Mouse (Mus musculus): ENCODE results near the gene Lilra6. TPM values are rescaled to one million over a fixed set of nuclear protein-coding genes. Genes with fewer than 3 reads are reported as not detected.
"Not testable (repeated sequence)": the region's sequence is repeated elsewhere in the genome, so short reads cannot be mapped to it uniquely, and the experiment has no call there.

The Lilra6 gene
- total and polyA plus RNA-seq, 2 experiments, result 0.09 to 0.20 TPM

DNA sequence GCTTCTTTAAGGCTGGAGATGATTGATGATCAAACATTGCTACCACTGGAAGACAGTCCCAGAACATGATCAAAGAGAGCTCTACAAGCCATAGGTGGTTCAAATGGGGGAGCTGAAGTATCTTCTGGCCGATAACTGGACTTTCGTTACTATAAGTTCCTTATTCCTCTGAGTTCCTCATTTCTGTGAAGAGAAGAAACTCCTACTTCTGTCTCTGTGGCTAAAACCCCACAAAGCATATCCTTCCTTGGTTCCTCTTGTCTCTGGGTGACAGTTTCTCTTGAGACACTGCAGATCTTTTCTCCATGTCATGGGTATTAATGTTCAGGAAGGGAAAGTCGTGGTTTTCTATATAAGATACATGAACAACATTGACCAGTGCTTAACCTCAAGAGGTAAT, 25.6 kb upstream of the Lilra6 start:
- Histone ChIP-seq H3K27me3 (ENCODE audit: control insufficient read depth, insufficient read depth, low read length) (no peaks in the 10 kb centered on the region), H3K4me3 (ENCODE audit: insufficient read depth, low read depth, low read length) (no peak overlapping the region), H3K27ac (replicated peaks; ENCODE audit: insufficient read depth, low read depth, low read length) (no peak overlapping the region), H3K4me1 (ENCODE audit: control insufficient read depth, insufficient read depth, low read length) (no peaks in the 10 kb centered on the region), H3K9ac (ENCODE audit: low read depth, low read length) (no peak overlapping the region), H3K36me3 (ENCODE audit: control insufficient read depth, insufficient read depth, low read length) (no peaks in the 10 kb centered on the region), H3K79me2 (ENCODE audit: control insufficient read depth, insufficient read depth, low read length) (no peaks in the 10 kb centered on the region)
- TF ChIP-seq CTCF (IDR thresholded peaks at IDR 0.05; ENCODE audit: low read depth, low read length), result no peak
- no peak for TF ChIP-seq POLR2A (IDR thresholded peaks at IDR 0.05; ENCODE audit: extremely low read depth, insufficient read depth, low read length)
- peak; percentile 35 for DNase-seq (ENCODE audit: extremely low read depth, low read depth, low spot score)
- 62% methylated on average over 3 of the region's 3 CpGs for WGBS

- no peak for DNase-seq (ENCODE audit: extremely low read depth, low read depth, low spot score)
- no peak for TF ChIP-seq CTCF (IDR thresholded peaks at IDR 0.05; ENCODE audit: low read depth, low read length)
- no peak for TF ChIP-seq POLR2A (IDR thresholded peaks at IDR 0.05; ENCODE audit: extremely low read depth, insufficient read depth, low read length)
- no peaks in the 10 kb centered on the region for H3K79me2 ChIP-seq (ENCODE audit: control insufficient read depth, insufficient read depth, low read length)
- H3K27me3 ChIP-seq (ENCODE audit: control insufficient read depth, insufficient read depth, low read length), result no peaks in the 10 kb centered on the region
- no peak overlapping the region for H3K27ac ChIP-seq (replicated peaks; ENCODE audit: insufficient read depth, low read depth, low read length)
- H3K36me3 ChIP-seq (ENCODE audit: control insufficient read depth, insufficient read depth, low read length), result no peaks in the 10 kb centered on the region
- H3K4me3 ChIP-seq (ENCODE audit: insufficient read depth, low read depth, low read length), result no peak overlapping the region
- 44% methylated on average over 1 of the region's 1 CpGs for WGBS
- no peak overlapping the region for H3K9ac ChIP-seq (ENCODE audit: low read depth, low read length)
- no peaks in the 10 kb centered on the region for H3K4me1 ChIP-seq (ENCODE audit: control insufficient read depth, insufficient read depth, low read length)
Measured at GRCm38 (mm10) chr7:3939866-3940525, 24.7 kb upstream of the Lilra6 start.

DNA sequence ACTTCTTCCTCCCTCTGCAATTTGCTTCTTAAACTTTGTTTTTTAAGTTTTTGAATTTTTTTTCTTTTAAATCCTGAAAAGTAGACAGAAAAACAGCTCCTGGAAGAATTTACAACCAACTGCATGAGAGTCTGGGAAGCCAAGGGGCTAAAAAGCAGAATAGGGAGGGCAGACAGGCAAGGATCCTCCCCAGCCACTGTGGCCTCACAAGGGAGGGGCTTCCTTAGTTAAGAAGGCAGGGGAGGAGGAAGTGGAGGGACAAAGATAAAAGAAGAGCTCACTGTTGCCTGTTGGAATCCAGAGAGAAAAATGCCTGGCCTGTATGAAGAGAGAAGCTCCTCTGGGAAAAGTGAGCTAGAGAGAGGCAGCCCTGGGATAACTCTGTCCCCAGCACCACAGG, 20.2 kb upstream of the Lilra6 start:
- not testable (repeated sequence) for H3K27ac ChIP-seq (replicated peaks; ENCODE audit: insufficient read depth, low read depth, low read length); H3K36me3 ChIP-seq (ENCODE audit: control insufficient read depth, insufficient read depth, low read length); H3K4me1 ChIP-seq (ENCODE audit: control insufficient read depth, insufficient read depth, low read length); DNase-seq (ENCODE audit: extremely low read depth, low read depth, low spot score); H3K4me3 ChIP-seq (ENCODE audit: insufficient read depth, low read depth, low read length); H3K9ac ChIP-seq (ENCODE audit: low read depth, low read length); H3K79me2 ChIP-seq (ENCODE audit: control insufficient read depth, insufficient read depth, low read length); H3K27me3 ChIP-seq (ENCODE audit: control insufficient read depth, insufficient read depth, low read length)

- Histone ChIP-seq H3K36me3 (ENCODE audit: control insufficient read depth, insufficient read depth, low read length) (no peaks in the 10 kb centered on the region), H3K27me3 (ENCODE audit: control insufficient read depth, insufficient read depth, low read length) (no peaks in the 10 kb centered on the region), H3K9ac (ENCODE audit: low read depth, low read length) (no peak overlapping the region), H3K27ac (replicated peaks; ENCODE audit: insufficient read depth, low read depth, low read length) (no peak overlapping the region), H3K4me3 (ENCODE audit: insufficient read depth, low read depth, low read length) (no peak overlapping the region), H3K4me1 (ENCODE audit: control insufficient read depth, insufficient read depth, low read length) (no peaks in the 10 kb centered on the region), H3K79me2 (ENCODE audit: control insufficient read depth, insufficient read depth, low read length) (no peaks in the 10 kb centered on the region)
- 18% methylated on average over 1 of the region's 1 CpGs for WGBS
- TF ChIP-seq POLR2A (IDR thresholded peaks at IDR 0.05; ENCODE audit: extremely low read depth, insufficient read depth, low read length) (no peak), CTCF (IDR thresholded peaks at IDR 0.05; ENCODE audit: low read depth, low read length) (no peak)
- DNase-seq (ENCODE audit: extremely low read depth, low read depth, low spot score), result peak; percentile 5
Measured at GRCm38 (mm10) chr7:3903704-3904103, 11.6 kb downstream of the Lilra6 start.

- DNase-seq (ENCODE audit: extremely low read depth, low read depth, low spot score), result peak; percentile 21
- not testable (repeated sequence) for H3K4me1 ChIP-seq (ENCODE audit: control insufficient read depth, insufficient read depth, low read length); H3K36me3 ChIP-seq (ENCODE audit: control insufficient read depth, insufficient read depth, low read length); H3K79me2 ChIP-seq (ENCODE audit: control insufficient read depth, insufficient read depth, low read length); H3K4me3 ChIP-seq (ENCODE audit: insufficient read depth, low read depth, low read length); H3K27me3 ChIP-seq (ENCODE audit: control insufficient read depth, insufficient read depth, low read length); H3K27ac ChIP-seq (replicated peaks; ENCODE audit: insufficient read depth, low read depth, low read length); H3K9ac ChIP-seq (ENCODE audit: low read depth, low read length)
- WGBS, result 64% methylated on average over 3 of the region's 3 CpGs
Measured at GRCm38 (mm10) chr7:3898036-3898590, 17.2 kb downstream of the Lilra6 start, which contains the start of gene Gm14548. Gm14548 (minus strand) TSS chr7:3898120.

GRCm38 (mm10) chr7:3875032-3875431, 40.3 kb downstream of the Lilra6 start:
- H3K4me1 ChIP-seq (ENCODE audit: control insufficient read depth, insufficient read depth, low read length); H3K36me3 ChIP-seq (ENCODE audit: control insufficient read depth, insufficient read depth, low read length); H3K4me3 ChIP-seq (ENCODE audit: insufficient read depth, low read depth, low read length); H3K27me3 ChIP-seq (ENCODE audit: control insufficient read depth, insufficient read depth, low read length); DNase-seq (ENCODE audit: extremely low read depth, low read depth, low spot score); H3K79me2 ChIP-seq (ENCODE audit: control insufficient read depth, insufficient read depth, low read length); H3K27ac ChIP-seq (replicated peaks; ENCODE audit: insufficient read depth, low read depth, low read length); H3K9ac ChIP-seq (ENCODE audit: low read depth, low read length): not testable (repeated sequence)
- no CpG with 5 or more reads among the region's 1 CpGs for WGBS

Other genes starting within 250 kb of the Lilra6 start
- 4.0 and 5.3 TPM in 2 replicates for gene Leng1, start 249.7 kb downstream of the Lilra6 start, total RNA-seq (2014; rRNA removed)
- 3.1 and 3.6 TPM in 2 replicates for gene Leng1, start 249.7 kb downstream of the Lilra6 start, polyA plus RNA-seq (2012; rRNA removed)
- 1.8 and 2.6 TPM in 2 replicates for gene Tmc4, start 237.9 kb downstream of the Lilra6 start, total RNA-seq (2014; rRNA removed)
- gene Tmc4, start 237.9 kb downstream of the Lilra6 start, polyA plus RNA-seq (2012; rRNA removed), result 3.9 and 8.2 TPM in 2 replicates
- gene Tsen34, start 222.6 kb downstream of the Lilra6 start, total RNA-seq (2014; rRNA removed), result 33.7 and 37.3 TPM in 2 replicates
- gene Tsen34, start 222.6 kb downstream of the Lilra6 start, polyA plus RNA-seq (2012; rRNA removed), result 52.7 and 53.6 TPM in 2 replicates
- 15.9 and 21.5 TPM in 2 replicates for gene Mboat7, start 222.0 kb downstream of the Lilra6 start, total RNA-seq (2014; rRNA removed)
- gene Mboat7, start 222.0 kb downstream of the Lilra6 start, polyA plus RNA-seq (2012; rRNA removed), result 49.3 and 58.3 TPM in 2 replicates
- gene Rps9, start 211.5 kb downstream of the Lilra6 start, total RNA-seq (2014; rRNA removed), result 1,244 TPM in 2 replicates
- 433 and 505 TPM in 2 replicates for gene Rps9, start 211.5 kb downstream of the Lilra6 start, polyA plus RNA-seq (2012; rRNA removed)
- gene Pirb, start 195.1 kb downstream of the Lilra6 start, total RNA-seq (2014; rRNA removed), result 2.4 and 4.1 TPM in 2 replicates
- gene Pirb, start 195.1 kb downstream of the Lilra6 start, polyA plus RNA-seq (2012; rRNA removed), result 1.6 and 5.1 TPM in 2 replicates
- gene Gm15448, start 89.8 kb downstream of the Lilra6 start, total RNA-seq (2014; rRNA removed), result 0.18 and 0.27 TPM in 2 replicates
- gene Gm15448, start 89.8 kb downstream of the Lilra6 start, polyA plus RNA-seq (2012; rRNA removed), result 0.04 and 0.16 TPM in 2 replicates
- 2.7 and 4.0 TPM in 2 replicates for gene Pira2, start 70.5 kb downstream of the Lilra6 start, total RNA-seq (2014; rRNA removed)
- 0.50 and 1.3 TPM in 2 replicates for gene Pira2, start 70.5 kb downstream of the Lilra6 start, polyA plus RNA-seq (2012; rRNA removed)
- 0.09 and 0.13 TPM in 2 replicates for gene Gm14548, start 17.4 kb downstream of the Lilra6 start, total RNA-seq (2014; rRNA removed)
- 0.07 TPM in 1 of 2 replicates, not detected in the other for gene Gm14548, start 17.4 kb downstream of the Lilra6 start, polyA plus RNA-seq (2012; rRNA removed)
- 3.7 and 5.8 TPM in 2 replicates for gene Lair1, start 147.7 kb upstream of the Lilra6 start, total RNA-seq (2014; rRNA removed)
- 1.4 and 3.7 TPM in 2 replicates for gene Lair1, start 147.7 kb upstream of the Lilra6 start, polyA plus RNA-seq (2012; rRNA removed)
- gene Ttyh1, start 203.9 kb upstream of the Lilra6 start, total RNA-seq (2014; rRNA removed), result 0.65 and 2.8 TPM in 2 replicates
- 2.3 and 2.4 TPM in 2 replicates for gene Ttyh1, start 203.9 kb upstream of the Lilra6 start, polyA plus RNA-seq (2012; rRNA removed)
- gene Leng8, start 221.5 kb upstream of the Lilra6 start, total RNA-seq (2014; rRNA removed), result 36.0 and 36.1 TPM in 2 replicates
- gene Leng8, start 221.5 kb upstream of the Lilra6 start, polyA plus RNA-seq (2012; rRNA removed), result 76.2 and 148 TPM in 2 replicates
- gene Leng9, start 234.9 kb upstream of the Lilra6 start, total RNA-seq (2014; rRNA removed), result 1.5 and 2.0 TPM in 2 replicates
- 3.8 and 4.7 TPM in 2 replicates for gene Leng9, start 234.9 kb upstream of the Lilra6 start, polyA plus RNA-seq (2012; rRNA removed)
- gene Cdc42ep5, start 249.4 kb upstream of the Lilra6 start, total RNA-seq (2014; rRNA removed), result 2.0 and 3.8 TPM in 2 replicates
- 4.1 and 5.0 TPM in 2 replicates for gene Cdc42ep5, start 249.4 kb upstream of the Lilra6 start, polyA plus RNA-seq (2012; rRNA removed)